Mouse (Mus musculus) lung, adult 18-20 months (tissue): ENCODE measurements around the gene Ms4a6c.
"Not testable (repeated sequence)": the region's sequence is repeated elsewhere in the genome, so short reads cannot be mapped to it uniquely, and the experiment has no call there.

Source experiments
- DNase-seq, 2 experiments: peaks; one replicate each; pipeline ENCODE4 v3.0.0; 2022; ENCODE audit warnings: mixed read lengths in 2 of 2

Gene Ms4a6c

DNA sequence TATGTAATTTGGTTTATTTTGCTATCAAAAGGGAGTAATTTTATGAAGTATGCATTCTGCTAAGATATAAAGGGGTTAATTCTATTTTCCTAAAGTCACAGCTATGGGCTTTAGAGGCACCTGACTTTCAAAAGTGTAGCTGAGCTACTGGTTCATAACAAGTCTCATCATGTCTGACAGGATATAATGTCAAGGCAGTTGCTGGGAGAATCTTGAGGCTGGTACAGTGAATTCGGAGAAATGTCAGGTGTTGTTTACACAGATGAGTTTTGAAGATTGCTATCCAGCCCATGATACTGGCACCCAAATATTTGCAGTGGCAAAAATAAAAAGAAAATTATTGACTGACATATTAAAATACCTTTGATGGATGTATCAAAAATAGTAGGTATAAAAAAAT, 35.7 kb downstream of the Ms4a6c start:
- DNase-seq, result no peak

DNA sequence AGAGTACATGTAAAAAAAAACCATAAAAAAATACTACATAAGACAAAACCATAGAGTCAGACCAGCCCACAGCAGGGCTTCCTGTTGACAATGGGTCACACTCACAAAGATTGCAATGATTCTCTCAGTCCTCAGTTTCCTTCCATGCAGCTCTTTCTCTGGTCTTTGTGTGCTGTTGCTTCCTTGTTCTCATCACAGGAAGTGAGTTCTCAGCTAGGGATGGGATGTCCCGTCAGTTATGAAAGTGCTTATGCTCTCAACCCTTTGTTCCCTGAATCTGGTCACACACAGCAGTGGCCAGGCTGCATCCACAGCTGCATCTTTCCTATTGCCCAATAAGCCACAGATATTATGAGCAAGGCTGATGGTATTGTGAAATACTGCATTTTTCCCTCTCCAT, 44.3 kb downstream of the Ms4a6c start:
- no peak for DNase-seq

DNA sequence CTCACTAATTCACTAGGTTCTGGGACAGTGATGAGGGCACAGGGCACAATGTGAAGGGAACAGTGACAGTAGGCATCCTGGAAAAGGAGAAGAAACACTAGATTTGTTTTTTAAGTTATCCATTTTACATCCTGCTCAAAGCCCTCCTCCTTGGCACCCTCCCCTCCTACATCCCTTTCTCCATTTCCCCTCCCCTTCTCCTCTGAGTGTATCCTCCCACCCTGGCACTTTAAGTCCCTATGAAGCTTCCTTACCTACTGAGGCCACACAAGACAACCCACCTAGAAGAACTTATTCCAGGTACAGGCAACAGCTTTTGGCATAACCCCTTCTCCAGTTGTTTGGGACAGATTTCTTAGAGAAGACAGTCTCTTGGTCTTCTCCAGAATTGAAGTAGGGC, 47.1 kb downstream of the Ms4a6c start, which contains the start of gene Ms4a6b:
TSS of gene Ms4a6b (plus strand) at position 267 of the 400 bp plus-strand sequence.
- DNase-seq, result no peak

DNA sequence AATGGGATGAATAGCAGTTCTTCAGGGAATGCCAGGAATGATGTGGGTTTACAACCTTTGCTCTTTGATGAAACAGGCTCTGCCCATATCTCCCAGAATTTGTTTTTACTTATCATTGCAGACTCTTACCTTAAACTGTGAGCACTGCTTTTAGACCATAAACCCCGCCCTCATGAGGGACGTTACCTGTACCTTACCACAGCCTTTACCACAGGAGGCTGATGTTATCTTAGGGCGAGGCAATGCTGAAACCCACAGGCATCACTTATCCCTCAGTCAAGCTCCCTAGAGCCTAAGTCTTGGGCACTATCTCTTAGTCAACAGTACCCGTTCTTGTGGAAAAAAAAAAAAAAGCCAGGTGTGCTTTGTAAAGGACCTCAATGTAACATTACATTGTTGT, 47.7 kb downstream of the Ms4a6c start:
- no peak for DNase-seq

DNA sequence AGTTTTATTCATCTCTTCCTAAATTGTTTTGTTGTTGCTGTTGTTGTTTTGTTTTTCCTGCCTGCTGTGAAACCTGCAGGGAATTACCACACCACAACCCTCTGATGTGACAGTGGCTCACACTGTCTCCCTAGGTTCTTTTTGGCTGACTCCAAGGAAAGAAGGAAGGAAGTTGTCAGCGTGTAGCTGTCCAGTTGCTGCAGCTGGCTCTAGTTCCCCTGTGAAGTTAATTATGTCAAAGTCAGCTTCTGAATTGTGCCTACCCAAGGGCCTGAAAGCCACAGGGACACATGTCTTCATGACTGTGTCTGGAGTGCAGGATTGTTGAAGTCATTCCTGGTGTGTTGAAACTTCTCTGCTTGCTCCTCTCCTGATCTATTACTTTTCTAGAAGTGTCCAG, 48.2 kb downstream of the Ms4a6c start:
- DNase-seq, result not testable (repeated sequence)

DNA sequence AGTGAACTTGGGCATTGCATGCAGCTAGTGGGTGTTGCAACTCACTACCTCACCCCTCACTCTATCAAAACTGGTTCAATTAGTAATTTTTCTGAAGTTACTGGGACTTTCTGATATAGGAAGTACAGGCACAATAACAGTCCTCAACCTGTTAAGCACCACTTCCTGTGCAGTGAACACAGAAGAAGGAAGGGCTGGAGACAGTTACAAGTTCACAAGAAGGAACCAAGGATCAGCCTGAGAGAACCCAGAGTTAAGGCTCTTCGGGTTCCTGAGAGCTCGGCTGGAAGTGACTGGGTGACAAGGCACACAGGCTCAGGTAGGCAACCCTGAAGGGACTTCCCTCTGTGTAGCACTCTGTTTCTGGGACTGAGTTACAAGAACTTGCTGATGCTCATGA, 49.2 kb downstream of the Ms4a6c start:
- DNase-seq, result not testable (repeated sequence)

DNA sequence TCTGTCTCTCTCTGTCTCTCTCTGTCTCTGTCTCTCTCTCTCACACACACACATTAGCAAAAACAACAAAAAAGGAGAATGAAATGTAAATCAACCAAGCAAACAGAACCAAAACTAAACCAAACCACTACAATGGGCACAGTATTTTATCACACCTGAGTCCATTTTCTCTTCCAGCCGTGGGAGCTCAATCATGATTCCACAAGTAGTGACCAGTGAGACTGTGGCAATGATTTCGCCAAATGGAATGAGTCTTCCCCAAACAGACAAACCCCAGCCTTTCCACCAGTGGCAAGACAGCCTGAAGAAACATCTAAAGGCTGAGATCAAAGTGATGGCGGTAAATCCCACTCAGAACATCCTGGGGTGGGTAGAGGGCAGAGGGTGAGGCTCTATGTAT, 51.0 kb downstream of the Ms4a6c start:
- no peak for DNase-seq
